Mouse (Mus musculus) MEL (cell line): ENCODE measurements at regions not wholly inside any gene's neighbourhood (a gene's known extent, or its start where the extent isn't known, plus 50 kb on each side); places are given as distances from the start of the nearest gene placed in this dataset.

Experiments used
- DNase-seq: peaks from one replicate; pipeline ENCODE4 v3.0.0; 2011; ENCODE audit warnings: low read depth, low spot score
- H3K27ac ChIP-seq: 2 replicates; pipeline ENCODE4 v1.5.1; 2012; ENCODE audit warnings: low read depth, mild to moderate bottlenecking, control low read depth, low read length, moderate library complexity; ENCODE audit not compliant: control insufficient read depth
- H3K27me3 ChIP-seq, 2 experiments: fragments of 150-350 bp in 1 of 2; sonication (generic) in 1 of 2; 2 replicates each; pipeline ENCODE4 v1.6.1; 2012; ENCODE audit warnings: low read length in 2 of 2, mild to moderate bottlenecking in 2 of 2, improper control_type of control experiment in 1 of 2, moderate library complexity in 1 of 2; ENCODE audit not compliant: insufficient read depth in 2 of 2, control insufficient read depth in 1 of 2
- H3K36me3 ChIP-seq, 2 experiments: 2 replicates each; pipeline ENCODE4 v1.6.1; 2012 to 2014; ENCODE audit warnings: low read length in 2 of 2, improper control_type of control experiment in 1 of 2, inconsistent platforms in 1 of 2, mild to moderate bottlenecking in 1 of 2; ENCODE audit not compliant: insufficient read depth in 2 of 2, control insufficient read depth in 1 of 2
- H3K4me1 ChIP-seq, 2 experiments: fragments of 150-350 bp in 1 of 2; sonication (generic) in 1 of 2; 2 replicates each; pipeline ENCODE4 v1.6.1; 2012; ENCODE audit warnings: low read length in 2 of 2, improper control_type of control experiment in 1 of 2, mild to moderate bottlenecking in 1 of 2; ENCODE audit not compliant: insufficient read depth in 2 of 2, control insufficient read depth in 1 of 2
- H3K4me3 ChIP-seq, 2 experiments: fragments of 150-350 bp in 1 of 2; sonication (generic) in 1 of 2; 2 replicates each; pipeline ENCODE4 v1.5.1; 2012; ENCODE audit warnings: low read depth in 2 of 2, low read length in 2 of 2, mild to moderate bottlenecking in 2 of 2, moderate library complexity in 2 of 2, control low read depth in 1 of 2, improper control_type of control experiment in 1 of 2; ENCODE audit not compliant: control insufficient read depth in 1 of 2, insufficient read depth in 1 of 2
- H3K79me2 ChIP-seq: 2 replicates; pipeline ENCODE4 v1.6.1; 2012; ENCODE audit warnings: mild to moderate bottlenecking, low read length, moderate library complexity; ENCODE audit not compliant: control insufficient read depth, poor library complexity, insufficient read depth
- H3K9ac ChIP-seq: 2 replicates; pipeline ENCODE4 v1.6.1; 2012; ENCODE audit warnings: low read depth, mild to moderate bottlenecking, control low read depth, low read length, moderate library complexity; ENCODE audit not compliant: control insufficient read depth, poor library complexity, severe bottlenecking
- H3K9me3 ChIP-seq: fragments of 150-350 bp; sonication (generic); replicated peaks from 2 replicates; pipeline ENCODE4 v1.6.1; 2012; ENCODE audit warnings: mild to moderate bottlenecking, low read length, improper control_type of control experiment, moderate library complexity; ENCODE audit not compliant: insufficient read depth
- BHLHE40 ChIP-seq: IDR thresholded peaks from 2 replicates; pipeline ENCODE4 v1.6.1; 2012; ENCODE audit warnings: low read depth, mild to moderate bottlenecking, inconsistent platforms, low read length, improper control_type of control experiment, borderline replicate concordance
- CHD2 ChIP-seq: IDR thresholded peaks from 2 replicates; pipeline ENCODE4 v1.6.1; 2011; ENCODE audit warnings: low read length, improper control_type of control experiment
- EP300 ChIP-seq, 2 experiments: IDR thresholded peaks; 2 replicates each; pipeline ENCODE4 v1.6.1; 2011; ENCODE audit warnings: improper control_type of control experiment in 2 of 2, low read length in 2 of 2, low read depth in 1 of 2, mild to moderate bottlenecking in 1 of 2
- ETS1 ChIP-seq: IDR thresholded peaks from 2 replicates; pipeline ENCODE4 v1.6.1; 2012; ENCODE audit warnings: low read depth, mild to moderate bottlenecking, inconsistent platforms, low read length, improper control_type of control experiment, moderate library complexity
- GATA1 ChIP-seq: IDR thresholded peaks from 2 replicates; pipeline ENCODE4 v1.6.1; 2011; ENCODE audit warnings: low read depth, low read length, improper control_type of control experiment
- HCFC1 ChIP-seq: IDR thresholded peaks from 2 replicates; pipeline ENCODE4 v1.6.1; 2012; ENCODE audit warnings: low read depth, mild to moderate bottlenecking, inconsistent platforms, low read length, improper control_type of control experiment, moderate library complexity
- JUND ChIP-seq: IDR thresholded peaks from 2 replicates; pipeline ENCODE4 v1.6.1; 2011; ENCODE audit warnings: low read depth, mild to moderate bottlenecking, improper control_type of control experiment, low read length
- KAT2A ChIP-seq: conservative IDR thresholded peaks from 2 replicates; pipeline ENCODE4 v1.6.1; 2012; ENCODE audit warnings: low read depth, low read length, improper control_type of control experiment, inconsistent platforms
- MAFK ChIP-seq: IDR thresholded peaks from 2 replicates; pipeline ENCODE4 v1.6.1; 2011; ENCODE audit warnings: low read depth, mild to moderate bottlenecking, low read length, improper control_type of control experiment, borderline replicate concordance
- MAZ ChIP-seq: IDR thresholded peaks from 2 replicates; pipeline ENCODE4 v1.6.1; 2012; ENCODE audit warnings: low read depth, mild to moderate bottlenecking, inconsistent platforms, low read length, improper control_type of control experiment
- MEF2A ChIP-seq: IDR thresholded peaks from 2 replicates; pipeline ENCODE4 v1.6.1; 2014; ENCODE audit warnings: low read depth, mild to moderate bottlenecking, inconsistent platforms, low read length, improper control_type of control experiment; ENCODE audit not compliant: poor library complexity, insufficient replicate concordance, severe bottlenecking; ENCODE audit errors: extremely low read depth
- MYB ChIP-seq: IDR thresholded peaks from 2 replicates; pipeline ENCODE4 v1.6.1; 2011; ENCODE audit warnings: mild to moderate bottlenecking, low read depth, low read length, improper control_type of control experiment
- NELFE ChIP-seq: IDR thresholded peaks from 2 replicates; pipeline ENCODE4 v1.6.1; 2011; ENCODE audit warnings: low read depth, low read length, improper control_type of control experiment
- NRF1 ChIP-seq: IDR thresholded peaks from 2 replicates; pipeline ENCODE4 v1.6.1; 2014; ENCODE audit warnings: low read depth, mild to moderate bottlenecking, inconsistent platforms, low read length, improper control_type of control experiment, moderate library complexity; ENCODE audit not compliant: poor library complexity, insufficient read depth, severe bottlenecking
- POLR2AphosphoS2 ChIP-seq: IDR thresholded peaks from 2 replicates; pipeline ENCODE4 v1.6.1; 2011; ENCODE audit warnings: low read length, improper control_type of control experiment
- POLR2AphosphoS5 ChIP-seq: IDR thresholded peaks from 2 replicates; pipeline ENCODE4 v1.6.1; 2012; ENCODE audit warnings: low read depth, borderline replicate concordance, mild to moderate bottlenecking, inconsistent platforms, low read length, moderate library complexity, mixed read lengths
- RAD21 ChIP-seq: IDR thresholded peaks from 2 replicates; pipeline ENCODE4 v1.6.1; 2011; ENCODE audit warnings: mild to moderate bottlenecking, low read depth, low read length, improper control_type of control experiment
- RCOR1 ChIP-seq: IDR thresholded peaks from 2 replicates; pipeline ENCODE4 v1.6.1; 2012; ENCODE audit warnings: low read depth, mild to moderate bottlenecking, inconsistent platforms, low read length, improper control_type of control experiment
- SIN3A ChIP-seq: IDR thresholded peaks from 2 replicates; pipeline ENCODE4 v1.6.1; 2012; ENCODE audit warnings: low read length, improper control_type of control experiment, inconsistent platforms
- SMC3 ChIP-seq: IDR thresholded peaks from 2 replicates; pipeline ENCODE4 v1.6.1; 2011; ENCODE audit warnings: low read depth, low read length, improper control_type of control experiment
- TAL1 ChIP-seq: IDR thresholded peaks from 2 replicates; pipeline ENCODE4 v1.6.1; 2012; ENCODE audit warnings: mild to moderate bottlenecking, inconsistent platforms, low read length, moderate library complexity, mixed read lengths
- TBP ChIP-seq: IDR thresholded peaks from 2 replicates; pipeline ENCODE4 v1.8.0; 2011; ENCODE audit warnings: low read depth, low read length, improper control_type of control experiment
- TCF12 ChIP-seq: IDR thresholded peaks from 2 replicates; pipeline ENCODE4 v1.6.1; 2014; ENCODE audit warnings: low read depth, mild to moderate bottlenecking, inconsistent platforms, low read length, improper control_type of control experiment, moderate library complexity
- UBTF ChIP-seq: IDR thresholded peaks from 2 replicates; pipeline ENCODE4 v1.6.1; 2012; ENCODE audit warnings: low read depth, mild to moderate bottlenecking, inconsistent platforms, low read length, improper control_type of control experiment, moderate library complexity, borderline replicate concordance; ENCODE audit not compliant: insufficient read depth
- USF1 ChIP-seq: IDR thresholded peaks from 2 replicates; pipeline ENCODE4 v1.6.1; 2014; ENCODE audit warnings: low read depth, mild to moderate bottlenecking, inconsistent platforms, low read length, improper control_type of control experiment, moderate library complexity
- USF2 ChIP-seq, 2 experiments: IDR thresholded peaks; 2 replicates each; pipeline ENCODE4 v1.6.1; 2011 to 2012; ENCODE audit warnings: improper control_type of control experiment in 2 of 2, low read length in 2 of 2, borderline replicate concordance in 1 of 2, inconsistent platforms in 1 of 2, low read depth in 1 of 2, mild to moderate bottlenecking in 1 of 2; ENCODE audit not compliant: insufficient read depth in 1 of 2
- ZKSCAN1 ChIP-seq: IDR thresholded peaks from 2 replicates; pipeline ENCODE4 v1.6.1; 2012; ENCODE audit warnings: low read depth, mild to moderate bottlenecking, inconsistent platforms, low read length, improper control_type of control experiment, moderate library complexity
- ZMIZ1 ChIP-seq: IDR thresholded peaks from 2 replicates; pipeline ENCODE4 v1.6.1; 2012; ENCODE audit warnings: low read depth, mild to moderate bottlenecking, inconsistent platforms, low read length, improper control_type of control experiment, moderate library complexity
- ZNF384 ChIP-seq: IDR thresholded peaks from 2 replicates; pipeline ENCODE4 v1.6.1; 2012; ENCODE audit warnings: low read depth, mild to moderate bottlenecking, inconsistent platforms, low read length, improper control_type of control experiment

DNA sequence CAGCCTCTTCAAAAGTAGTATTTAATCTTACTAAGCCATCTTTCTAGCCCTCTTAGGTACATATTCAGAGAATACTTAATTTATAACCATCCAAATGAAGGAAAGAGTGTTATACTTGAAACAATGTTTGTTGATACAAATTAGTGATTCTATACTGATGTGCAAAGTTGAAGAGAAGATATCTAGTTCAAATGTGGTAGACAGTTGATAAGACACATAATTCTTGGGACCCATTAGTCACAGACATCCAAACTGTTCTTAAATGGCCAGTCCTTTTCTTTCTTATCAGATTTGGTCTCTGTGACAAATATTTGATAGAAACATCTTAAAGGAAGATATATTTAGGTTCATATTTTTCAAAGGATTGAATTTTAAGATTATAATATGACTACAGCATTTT is 585.7 kb downstream of the Efna5 start:
- no peaks in the 10 kb centered on the region for H3K27me3 ChIP-seq
- no peak overlapping the region for H3K4me3 ChIP-seq
- DNase-seq: no peak
- H3K9ac ChIP-seq: no peak overlapping the region
- H3K4me1 ChIP-seq: peaks cover 14 to 16% of the 10 kb centered on the region in 2 experiments
- no peaks in the 10 kb centered on the region for H3K9me3 ChIP-seq
- H3K79me2 ChIP-seq: no peaks in the 10 kb centered on the region
- peak overlapping the region; percentile 26; the same call in 1 of the 2 replicates for H3K27ac ChIP-seq
- TF ChIP-seq EP300 (IDR thresholded peaks at IDR 0.05; ENCODE audit: low read depth in 1 of 2, low read length in 2 of 2) (peak; percentile 45 to 64; a peak in 3 of 4 replicates), GATA1 (peak; percentile 55; the same call in 1 of the 2 replicates), SIN3A (no peak), MAFK (no peak), KAT2A (no peak), TAL1 (no peak), USF1 (no peak), MEF2A (no peak), UBTF (no peak)
- TF ChIP-seq, all 39 proteins: peak for 2
- peaks cover 0 to 38% of the 10 kb centered on the region in 2 experiments; a peak in 2 of 4 replicates for H3K36me3 ChIP-seq

DNA sequence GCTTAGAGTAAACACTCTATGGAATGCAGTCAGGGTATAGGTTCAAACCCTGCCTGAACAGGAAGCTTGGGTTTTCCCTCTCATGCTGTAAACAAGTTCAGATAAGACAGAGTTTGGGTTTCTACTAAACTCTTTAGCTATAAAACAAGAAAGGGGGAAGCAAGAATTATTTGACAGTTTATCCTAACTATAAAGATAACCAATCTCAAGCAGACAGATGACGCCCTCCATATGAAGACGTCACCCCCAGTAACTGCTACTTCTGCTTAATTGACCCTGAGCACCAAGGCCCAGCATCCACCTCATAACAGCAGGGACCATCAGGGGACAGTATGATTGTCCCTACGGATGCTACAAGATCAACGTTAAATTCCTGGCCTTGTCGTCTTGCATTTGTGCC is 588.4 kb downstream of the Efna5 start:
- H3K4me1 ChIP-seq: peaks cover 12 to 17% of the 10 kb centered on the region in 2 experiments
- no peaks in the 10 kb centered on the region for H3K79me2 ChIP-seq
- TF ChIP-seq UBTF: no peak
- TF ChIP-seq RCOR1: peak; percentile 79
- TF ChIP-seq MEF2A: no peak
- TF ChIP-seq TBP: peak; percentile 31; the same call in 1 of the 2 replicates
- TF ChIP-seq SMC3: no peak
- TF ChIP-seq NELFE: no peak
- TF ChIP-seq EP300 (IDR thresholded peaks at IDR 0.05; ENCODE audit: low read depth in 1 of 2, low read length in 2 of 2): peak; percentile 98 to 99
- peak; percentile 78 for TF ChIP-seq JUND
- no peak for TF ChIP-seq POLR2AphosphoS2
- TF ChIP-seq BHLHE40: no peak
- TF ChIP-seq POLR2AphosphoS5: no peak
- no peak for TF ChIP-seq ZMIZ1
- peak; percentile 82 for TF ChIP-seq SIN3A
- peak; percentile 95 for TF ChIP-seq TCF12
- no peak for TF ChIP-seq USF1
- no peak for TF ChIP-seq ZKSCAN1
- no peak for TF ChIP-seq HCFC1
- no peak for TF ChIP-seq ZNF384
- peak; percentile 94 for TF ChIP-seq GATA1
- TF ChIP-seq MYB: peak; percentile 96
- TF ChIP-seq RAD21: no peak
- no peak for TF ChIP-seq NRF1
- TF ChIP-seq USF2 (IDR thresholded peaks at IDR 0.05; ENCODE audit: borderline replicate concordance in 1 of 2, insufficient read depth in 1 of 2, low read depth in 1 of 2, low read length in 2 of 2): no peak
- peak; percentile 97 for TF ChIP-seq ETS1
- no peak for TF ChIP-seq CHD2
- TF ChIP-seq TAL1: peak; percentile 61
- TF ChIP-seq MAZ: 0 out of 2 replicates have a peak, but pooled peaks have one; percentile 20
- TF ChIP-seq, all 39 proteins: peak for 11
- Histone ChIP-seq H3K36me3 (peaks cover 0 to 37% of the 10 kb centered on the region in 2 experiments; a peak in 2 of 4 replicates), H3K9ac (no peak overlapping the region), H3K4me3 (no peak overlapping the region), H3K27me3 (no peaks in the 10 kb centered on the region), H3K9me3 (no peaks in the 10 kb centered on the region), H3K27ac (peak overlapping the region; percentile 96)
- peak; percentile 81 for DNase-seq
